Mouse (Mus musculus) heart, embryonic 14.5 days (tissue): Measurements from ENCODE around the gene Elovl6. TPM values are rescaled to one million over a fixed set of nuclear protein-coding genes. Genes with fewer than 3 reads are reported as not detected.

Experiments used
- ATAC-seq: fragments of 200-750 bp; cut with Nextera tagmentation; 2 replicates; pipeline ENCODE4 v1.8.0; 2017; ENCODE audit warnings: low read depth, moderate TSS enrichment; ENCODE audit not compliant: insufficient number of reproducible peaks, insufficient read depth, low FRiP score
- H3K27ac ChIP-seq, 2 experiments: fragments of 200-500 bp in 1 of 2; fragments of 300-500 bp in 1 of 2; sonication (generic) in 1 of 2; replicated peaks in 1 of 2; 2 replicates each; pipeline ENCODE4 v1.5.1; 2012 to 2014; ENCODE audit warnings: low read depth in 2 of 2, low read length in 2 of 2, control low read depth in 1 of 2, mild to moderate bottlenecking in 1 of 2, mixed read lengths in 1 of 2; ENCODE audit not compliant: control insufficient read depth in 1 of 2, insufficient read depth in 1 of 2
- H3K27me3 ChIP-seq: fragments of 300-500 bp; sonication (generic); 2 replicates; pipeline ENCODE4 v1.6.1; 2014; ENCODE audit warnings: mild to moderate bottlenecking, low read length, control low read depth; ENCODE audit not compliant: control insufficient read depth, insufficient read depth
- H3K36me3 ChIP-seq: fragments of 300-500 bp; sonication (generic); 2 replicates; pipeline ENCODE4 v1.6.1; 2014; ENCODE audit warnings: mild to moderate bottlenecking, control low read depth, low read length, mixed read lengths; ENCODE audit not compliant: control insufficient read depth, insufficient read depth
- H3K4me1 ChIP-seq, 2 experiments: fragments of 200-500 bp in 1 of 2; fragments of 300-500 bp in 1 of 2; sonication (generic) in 1 of 2; 2 replicates each; pipeline ENCODE4 v1.6.1; 2012 to 2014; ENCODE audit warnings: low read length in 2 of 2, control low read depth in 1 of 2, mixed read lengths in 1 of 2; ENCODE audit not compliant: control insufficient read depth in 2 of 2, insufficient read depth in 2 of 2
- H3K4me2 ChIP-seq: fragments of 300-500 bp; sonication (generic); 2 replicates; pipeline ENCODE4 v1.6.1; 2014; ENCODE audit warnings: mild to moderate bottlenecking, low read length
- H3K4me3 ChIP-seq, 2 experiments: fragments of 200-500 bp in 1 of 2; fragments of 300-500 bp in 1 of 2; sonication (generic) in 1 of 2; 2 replicates each; pipeline ENCODE4 v1.5.1; 2012 to 2014; ENCODE audit warnings: low read length in 2 of 2, mild to moderate bottlenecking in 2 of 2, control low read depth in 1 of 2, low read depth in 1 of 2, moderate library complexity in 1 of 2; ENCODE audit not compliant: control insufficient read depth in 1 of 2, insufficient read depth in 1 of 2
- H3K9ac ChIP-seq: fragments of 300-500 bp; sonication (generic); 2 replicates; pipeline ENCODE4 v1.6.1; 2014; ENCODE audit warnings: mild to moderate bottlenecking, low read length
- H3K9me3 ChIP-seq: fragments of 300-500 bp; sonication (generic); 2 replicates; pipeline ENCODE4 v1.6.1; 2016; ENCODE audit warnings: low read length, control low read depth; ENCODE audit not compliant: control insufficient read depth
- WGBS: fragments of 180-500 bp; shearing (Covaris S2); extraction: QIAGEN DNeasy Blood & Tissue Kit; methylation state at CpG from one replicate; pipeline ENCODE4 v1.1.7; 2014; 5-methylcytosine and 5-hydroxymethylcytosine counted together
- polyA plus RNA-seq: library from polyadenylated mRNA; unstranded; fragments of >200 nt; fragmentation: Nextera tagmentation; extraction: Ambion mirVana; gene quantifications from 2 replicates; pipeline ENCODE4 v1.2.1, GENCODE M21; 2014

Elovl6 gene
- polyA plus RNA-seq, 1 experiment from 2014 or later = 9.8 TPM

- no peak for ATAC-seq
- Histone ChIP-seq H3K27ac (no peak overlapping the region), H3K4me2 (no peak overlapping the region), H3K4me1 (no peaks in the 10 kb centered on the region), H3K36me3 (no peaks in the 10 kb centered on the region), H3K4me3 (no peak overlapping the region), H3K27me3 (no peaks in the 10 kb centered on the region), H3K9me3 (peaks cover 3% of the 10 kb centered on the region; the same call in 1 of the 2 replicates), H3K9ac (no peak overlapping the region)
- 84% methylated on average over 10 of the region's 10 CpGs for WGBS
Measured at GRCm38 (mm10) chr3:129509725-129510124, 22.4 kb upstream of the Elovl6 start.

GRCm38 (mm10) chr3:129515863-129516436, 16.2 kb upstream of the Elovl6 start:
- H3K27me3 ChIP-seq = no peaks in the 10 kb centered on the region
- H3K4me2 ChIP-seq = no peak overlapping the region
- no peak for ATAC-seq
- peaks cover 3% of the 10 kb centered on the region; the same call in 1 of the 2 replicates for H3K9me3 ChIP-seq
- H3K36me3 ChIP-seq = no peaks in the 10 kb centered on the region
- WGBS = 90% methylated on average over 3 of the region's 3 CpGs
- no peaks in the 10 kb centered on the region for H3K4me1 ChIP-seq
- H3K9ac ChIP-seq = no peak overlapping the region
- no peak overlapping the region for H3K27ac ChIP-seq
- H3K4me3 ChIP-seq = no peak overlapping the region

DNA sequence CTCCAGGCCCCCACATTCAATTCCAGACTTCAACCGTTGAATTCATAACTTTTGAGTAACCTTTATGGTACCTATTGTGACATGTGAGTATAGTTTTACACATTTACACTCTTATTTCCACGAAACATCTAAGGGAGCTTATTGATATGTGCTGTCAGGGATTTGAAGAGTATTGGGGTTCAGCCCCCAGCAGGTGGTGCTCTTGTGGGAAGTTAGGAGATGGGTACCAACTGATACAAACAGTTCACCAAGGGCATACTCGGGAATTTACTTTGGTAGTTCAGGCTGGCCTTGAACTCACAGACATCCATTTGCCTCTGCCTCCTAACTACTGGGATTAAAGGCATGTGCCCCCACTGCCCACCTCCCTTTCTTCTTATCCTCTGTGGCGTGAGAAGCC, 11.7 kb upstream of the Elovl6 start:
- Histone ChIP-seq H3K27me3 (no peaks in the 10 kb centered on the region), H3K4me1 (no peaks in the 10 kb centered on the region), H3K9ac (no peak overlapping the region), H3K9me3 (no peaks in the 10 kb centered on the region), H3K4me2 (no peak overlapping the region), H3K36me3 (no peaks in the 10 kb centered on the region), H3K4me3 (no peak overlapping the region), H3K27ac (no peak overlapping the region)
- 67% methylated on average over 4 of the region's 4 CpGs for WGBS
- no peak for ATAC-seq

DNA sequence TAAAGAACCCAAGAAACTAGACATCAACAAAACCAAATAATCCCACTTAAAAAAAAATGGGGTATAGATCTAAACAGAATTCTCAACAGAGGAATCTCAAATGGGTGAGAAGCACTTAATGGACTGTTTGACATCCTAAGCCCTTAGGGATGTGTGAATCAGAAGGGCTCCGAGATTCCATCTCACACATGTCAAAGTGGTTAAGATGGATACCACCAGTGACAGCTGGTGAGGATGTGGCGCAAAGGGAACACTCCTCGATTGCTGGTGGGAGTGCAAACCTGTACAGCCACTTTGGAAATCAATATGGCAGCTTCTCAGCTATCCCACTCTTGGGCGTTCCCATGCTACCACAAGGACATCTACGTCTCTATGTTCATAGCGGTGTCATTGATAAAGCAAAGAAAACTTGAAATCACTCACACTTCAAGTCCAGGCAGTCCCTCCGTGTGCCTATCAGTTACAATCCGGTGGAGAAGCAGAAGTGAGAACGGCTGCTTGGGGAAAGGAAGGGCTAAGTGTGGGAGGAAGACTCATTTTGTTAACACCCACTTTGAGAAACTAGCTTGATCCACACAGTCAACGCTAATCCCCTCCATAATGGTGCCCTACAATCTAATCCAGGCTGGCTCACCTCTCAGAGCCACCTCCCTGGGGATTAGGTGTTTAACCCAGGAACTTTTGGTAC, 8.6 kb upstream of the Elovl6 start:
- H3K9me3 ChIP-seq = no peaks in the 10 kb centered on the region
- no peaks in the 10 kb centered on the region for H3K4me1 ChIP-seq
- ATAC-seq = no peak
- WGBS = 74% methylated on average over 10 of the region's 10 CpGs
- no peak overlapping the region for H3K27ac ChIP-seq
- no peaks in the 10 kb centered on the region for H3K36me3 ChIP-seq
- H3K4me2 ChIP-seq = no peak overlapping the region
- no peaks in the 10 kb centered on the region for H3K27me3 ChIP-seq
- no peak overlapping the region for H3K9ac ChIP-seq
- H3K4me3 ChIP-seq = no peak overlapping the region

DNA sequence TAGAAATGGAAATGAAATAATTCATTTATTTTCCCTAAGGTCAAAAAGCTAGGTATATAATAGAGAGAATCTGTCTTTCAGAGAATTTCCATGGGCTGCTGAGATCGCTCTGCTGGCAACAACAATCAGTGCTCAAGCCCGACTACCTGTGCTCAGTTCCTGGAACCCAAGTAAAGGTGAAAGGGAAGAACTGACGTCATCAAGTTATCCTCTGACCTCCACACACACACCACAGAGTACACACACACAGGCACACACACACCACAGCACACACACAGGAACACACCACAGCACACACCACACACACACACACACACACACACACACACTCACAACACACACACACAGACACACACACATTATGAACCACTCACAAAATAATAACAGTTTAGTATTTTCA, 5.1 kb upstream of the Elovl6 start:
- WGBS = 80% methylated on average over 3 of the region's 3 CpGs
- no peak overlapping the region for H3K9ac ChIP-seq
- H3K36me3 ChIP-seq = no peaks in the 10 kb centered on the region
- no peak overlapping the region for H3K4me3 ChIP-seq
- no peak overlapping the region for H3K4me2 ChIP-seq
- ATAC-seq = no peak
- H3K9me3 ChIP-seq = no peaks in the 10 kb centered on the region
- H3K27me3 ChIP-seq = no peaks in the 10 kb centered on the region
- H3K4me1 ChIP-seq = peaks cover 0 to 3% of the 10 kb centered on the region in 2 experiments; a peak in 2 of 4 replicates
- H3K27ac ChIP-seq = no peak overlapping the region

GRCm38 (mm10) chr3:129529311-129529710, 2.8 kb upstream of the Elovl6 start:
- WGBS = 62% methylated on average over 3 of the region's 3 CpGs
- peaks cover 0 to 3% of the 10 kb centered on the region in 2 experiments; a peak in 2 of 4 replicates for H3K4me1 ChIP-seq

DNA sequence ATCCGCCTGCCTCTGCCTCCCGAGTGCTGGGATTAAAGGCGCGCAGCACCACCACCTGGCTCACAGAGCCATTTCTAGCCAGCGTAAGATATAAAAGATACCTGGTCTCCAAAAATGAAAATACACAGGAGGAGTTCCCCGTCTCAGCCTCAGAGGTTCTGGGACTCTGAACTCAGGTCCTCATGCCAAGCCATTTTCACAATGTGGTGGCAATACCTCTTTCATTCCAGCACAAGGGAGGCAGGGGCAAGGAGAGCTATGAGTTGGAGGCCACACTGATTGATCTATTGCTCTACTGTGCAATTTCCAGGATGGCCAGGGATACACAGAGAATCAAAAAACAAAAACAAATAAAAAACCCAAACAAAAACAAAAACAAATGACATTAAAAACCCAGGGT, 1.7 kb upstream of the Elovl6 start:
- H3K27me3 ChIP-seq = no peaks in the 10 kb centered on the region
- H3K27ac ChIP-seq = no peak overlapping the region
- H3K4me2 ChIP-seq = no peak overlapping the region
- H3K36me3 ChIP-seq = no peaks in the 10 kb centered on the region
- no peaks in the 10 kb centered on the region for H3K9me3 ChIP-seq
- WGBS = 95% methylated on average over 6 of the region's 6 CpGs
- no peak overlapping the region for H3K4me3 ChIP-seq
- no peak for ATAC-seq
- no peak overlapping the region for H3K9ac ChIP-seq
- peaks cover 10% of the 10 kb centered on the region in 2 experiments for H3K4me1 ChIP-seq

More at GRCm38 (mm10) chr3:129529311-129529710, 2.8 kb upstream of the Elovl6 start:
- Histone ChIP-seq H3K27ac (no peak overlapping the region), H3K36me3 (no peaks in the 10 kb centered on the region), H3K27me3 (no peaks in the 10 kb centered on the region), H3K9ac (no peak overlapping the region), H3K4me2 (no peak overlapping the region), H3K4me3 (no peak overlapping the region), H3K9me3 (no peaks in the 10 kb centered on the region)
- ATAC-seq = no peak
